Mouse (Mus musculus) limb, embryonic 15.5 days (tissue): ENCODE data around the gene Tcf20. TPM values are rescaled to one million over a fixed set of nuclear protein-coding genes. Genes with fewer than 3 reads are reported as not detected.

Experiments
- ATAC-seq: fragments of 200-750 bp; cut with Nextera tagmentation; 2 replicates; pipeline ENCODE4 v1.8.0; 2017; ENCODE audit warnings: low read depth, moderate TSS enrichment; ENCODE audit not compliant: insufficient number of reproducible peaks, low FRiP score, low TSS enrichment
- H3K27ac ChIP-seq: fragments of 300-500 bp; sonication (generic); 2 replicates; pipeline ENCODE4 v1.5.1; 2015; ENCODE audit warnings: moderate library complexity, mild to moderate bottlenecking, inconsistent platforms
- H3K27me3 ChIP-seq: fragments of 300-500 bp; sonication (generic); 2 replicates; pipeline ENCODE4 v1.6.1; 2015; ENCODE audit warnings: inconsistent platforms
- H3K36me3 ChIP-seq: fragments of 300-500 bp; sonication (generic); 2 replicates; pipeline ENCODE4 v1.6.1; 2015; ENCODE audit warnings: inconsistent platforms
- H3K4me1 ChIP-seq: fragments of 300-500 bp; sonication (generic); 2 replicates; pipeline ENCODE4 v1.6.1; 2015; ENCODE audit warnings: inconsistent platforms
- H3K4me2 ChIP-seq: fragments of 300-500 bp; sonication (generic); 2 replicates; pipeline ENCODE4 v1.6.1; 2015; ENCODE audit warnings: mild to moderate bottlenecking, inconsistent platforms
- H3K4me3 ChIP-seq: fragments of 300-500 bp; sonication (generic); 2 replicates; pipeline ENCODE4 v1.5.1; 2015; ENCODE audit warnings: mild to moderate bottlenecking, inconsistent platforms
- H3K9ac ChIP-seq: fragments of 300-500 bp; sonication (generic); 2 replicates; pipeline ENCODE4 v1.6.1; 2015; ENCODE audit warnings: inconsistent platforms
- H3K9me3 ChIP-seq: fragments of 300-500 bp; sonication (generic); 2 replicates; pipeline ENCODE4 v1.6.1; 2016; ENCODE audit warnings: inconsistent platforms
- WGBS: fragments of 180-500 bp; shearing (Covaris S2); methylation state at CpG from one replicate; pipeline ENCODE4 v1.1.7; 2015; 5-methylcytosine and 5-hydroxymethylcytosine counted together
- polyA plus RNA-seq: library from polyadenylated mRNA; unstranded; fragments of >200 nt; fragmentation: Nextera tagmentation; extraction: Ambion mirVana; gene quantifications from 2 replicates; pipeline ENCODE4 v1.2.1, GENCODE M21; 2015

The Tcf20 gene
- polyA plus RNA-seq, 1 experiment from 2014 or later = 10.5 TPM

DNA sequence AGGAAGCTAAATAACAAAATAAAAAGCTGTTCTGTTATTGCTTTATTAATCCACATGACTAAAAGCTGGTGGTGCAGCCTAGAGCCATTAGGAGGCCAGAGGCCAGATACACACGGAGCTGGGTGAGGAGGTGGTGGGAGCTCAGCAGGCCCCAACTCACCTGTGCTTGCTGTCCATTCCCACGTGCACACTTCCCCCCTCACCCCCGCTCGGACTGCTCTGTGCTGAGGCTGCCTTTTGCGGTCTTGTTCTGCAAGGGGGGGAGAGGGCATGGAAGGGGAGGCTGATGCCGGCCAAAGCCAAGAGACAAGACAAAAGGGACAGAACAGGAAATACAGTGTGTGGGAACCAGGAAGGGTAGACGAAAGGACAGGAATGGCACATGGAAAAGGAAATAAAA, 173.4 kb downstream of the Tcf20 start:
- Histone ChIP-seq H3K9me3 (no peaks in the 10 kb centered on the region), H3K4me1 (no peaks in the 10 kb centered on the region), H3K9ac (no peak overlapping the region), H3K4me3 (no peak overlapping the region), H3K27me3 (no peaks in the 10 kb centered on the region), H3K4me2 (no peak overlapping the region), H3K36me3 (peaks cover 46% of the 10 kb centered on the region), H3K27ac (no peak overlapping the region)
- 79% methylated on average over 7 of the region's 7 CpGs for WGBS
- ATAC-seq = no peak

GRCm38 (mm10) chr15:82810556-82810955, 177.1 kb downstream of the Tcf20 start:
- Histone ChIP-seq H3K36me3 (peaks cover 42% of the 10 kb centered on the region), H3K4me3 (no peak overlapping the region), H3K9me3 (no peaks in the 10 kb centered on the region), H3K4me1 (no peaks in the 10 kb centered on the region), H3K27ac (no peak overlapping the region), H3K4me2 (no peak overlapping the region), H3K27me3 (no peaks in the 10 kb centered on the region), H3K9ac (no peak overlapping the region)
- ATAC-seq = no peak
- 97% methylated on average over 1 of the region's 1 CpGs for WGBS

DNA sequence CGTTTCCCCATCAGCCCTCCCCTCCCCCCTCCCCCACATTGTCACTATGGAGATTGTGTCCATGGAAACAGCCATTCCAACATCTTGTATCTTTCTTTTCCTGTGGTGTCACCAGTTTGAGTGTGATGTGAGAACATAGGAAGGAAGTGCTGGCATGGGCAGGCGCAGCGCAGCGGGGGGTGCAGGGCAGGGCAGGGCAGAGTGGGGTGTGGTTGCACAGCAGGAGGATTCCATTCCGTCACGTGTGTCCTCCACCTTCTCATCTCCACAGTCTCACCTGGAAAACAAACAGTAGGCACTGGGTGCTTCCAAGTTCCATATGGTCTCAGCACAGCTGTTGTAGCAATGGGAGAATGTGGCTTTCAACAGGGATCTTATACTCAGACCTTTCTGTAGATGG, 178.2 kb downstream of the Tcf20 start:
- 75% methylated on average over 6 of the region's 6 CpGs for WGBS

DNA sequence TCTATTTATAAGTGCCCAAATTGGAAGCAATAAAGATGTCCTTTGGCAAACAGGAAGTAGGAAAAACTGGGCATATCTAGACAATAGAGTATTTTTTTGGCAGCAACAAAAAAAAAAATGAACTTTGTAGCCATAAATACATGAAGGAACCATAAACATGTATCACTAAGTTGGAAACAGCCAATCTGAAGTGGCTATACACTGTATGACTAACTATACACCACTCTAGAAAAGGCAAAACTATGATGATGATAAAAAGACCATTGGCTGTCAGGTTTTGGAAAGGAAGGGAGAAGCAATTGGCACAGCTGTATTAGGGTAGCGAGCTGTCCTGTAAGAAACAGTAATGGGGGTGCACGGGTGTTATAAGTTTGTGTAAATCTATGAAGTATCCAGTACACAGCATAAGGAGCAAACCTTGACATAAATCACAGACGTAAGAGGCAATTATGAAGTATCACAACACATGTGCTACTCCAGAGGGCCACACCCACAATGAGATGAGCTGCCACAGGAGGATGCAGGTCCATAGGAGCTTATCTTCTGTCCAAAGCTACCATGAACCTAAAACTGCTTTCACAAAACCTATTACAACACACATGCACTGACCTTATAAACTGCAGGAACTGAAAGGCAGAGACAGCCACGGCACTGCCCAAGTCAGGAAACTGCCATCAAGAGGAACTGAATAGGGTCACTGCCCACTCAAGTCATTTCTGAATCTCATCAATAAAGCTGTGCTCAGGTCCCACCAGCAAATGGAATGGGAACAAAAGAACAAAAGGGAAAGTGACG, 180.5 kb downstream of the Tcf20 start:
- no peak overlapping the region for H3K4me3 ChIP-seq
- peaks cover 23% of the 10 kb centered on the region for H3K36me3 ChIP-seq
- H3K9ac ChIP-seq = no peak overlapping the region
- H3K27me3 ChIP-seq = no peaks in the 10 kb centered on the region
- no peak overlapping the region for H3K27ac ChIP-seq
- no peak overlapping the region for H3K4me2 ChIP-seq
- no peaks in the 10 kb centered on the region for H3K4me1 ChIP-seq
- WGBS = 76% methylated on average over 5 of the region's 5 CpGs
- no peak for ATAC-seq
- no peaks in the 10 kb centered on the region for H3K9me3 ChIP-seq

More for the DNA sequence above, 178.2 kb downstream of the Tcf20 start:
- no peaks in the 10 kb centered on the region for H3K27me3 ChIP-seq
- no peak overlapping the region for H3K4me2 ChIP-seq
- no peaks in the 10 kb centered on the region for H3K9me3 ChIP-seq
- peaks cover 33% of the 10 kb centered on the region for H3K36me3 ChIP-seq
- no peak overlapping the region for H3K4me3 ChIP-seq
- H3K4me1 ChIP-seq = no peaks in the 10 kb centered on the region
- no peak overlapping the region for H3K9ac ChIP-seq
- H3K27ac ChIP-seq = no peak overlapping the region
- ATAC-seq = no peak

- 71% methylated on average over 5 of the region's 5 CpGs for WGBS
- ATAC-seq = no peak
These were observed 182.7 kb downstream of the Tcf20 start for GRCm38 (mm10) chr15:82804708-82805639.

DNA sequence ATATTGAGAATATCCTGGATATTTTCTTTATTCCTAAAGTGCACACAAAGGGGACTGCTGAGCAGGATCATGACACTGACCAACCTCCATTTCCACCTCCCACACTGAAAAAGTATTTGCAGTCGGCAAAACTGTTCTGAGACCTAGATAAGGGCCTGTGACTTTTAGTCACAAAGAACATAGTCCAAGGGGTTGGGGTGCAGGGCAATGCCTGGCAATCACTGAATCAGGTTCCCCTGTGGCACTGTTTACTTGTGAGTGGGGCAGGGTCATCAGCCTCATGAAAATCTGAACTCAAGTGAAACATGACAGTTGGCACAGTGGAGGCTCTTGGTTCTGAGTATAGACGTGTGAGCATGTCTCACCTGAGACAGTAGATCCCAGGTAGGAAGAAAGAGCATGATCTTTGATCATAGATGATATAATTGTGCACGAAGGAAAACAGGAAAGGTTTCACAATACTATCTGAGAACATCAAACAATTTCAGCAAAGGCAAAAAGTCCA, 191.7 kb downstream of the Tcf20 start:
- no peaks in the 10 kb centered on the region for H3K36me3 ChIP-seq
- H3K27me3 ChIP-seq = no peaks in the 10 kb centered on the region
- no peak overlapping the region for H3K4me2 ChIP-seq
- H3K4me1 ChIP-seq = no peaks in the 10 kb centered on the region
- no peak overlapping the region for H3K4me3 ChIP-seq
- no peak overlapping the region for H3K9ac ChIP-seq
- H3K9me3 ChIP-seq = no peaks in the 10 kb centered on the region
- H3K27ac ChIP-seq = no peak overlapping the region
- WGBS = 79% methylated on average over 3 of the region's 3 CpGs
- no peak for ATAC-seq

More at GRCm38 (mm10) chr15:82804708-82805639, 182.7 kb downstream of the Tcf20 start:
- Histone ChIP-seq H3K4me1 (no peaks in the 10 kb centered on the region), H3K4me2 (no peak overlapping the region), H3K4me3 (no peak overlapping the region), H3K27me3 (no peaks in the 10 kb centered on the region), H3K27ac (no peak overlapping the region), H3K9ac (no peak overlapping the region), H3K36me3 (peaks cover 7% of the 10 kb centered on the region; the same call in 1 of the 2 replicates), H3K9me3 (no peaks in the 10 kb centered on the region)

- H3K27ac ChIP-seq = no peak within 1 kb of the TSS
- H3K4me1 ChIP-seq = no peaks in the 10 kb centered on the region
- H3K4me2 ChIP-seq = no peak within 1 kb of the TSS
- no peaks in the 10 kb centered on the region for H3K9me3 ChIP-seq
- H3K4me3 ChIP-seq = no peak within 1 kb of the TSS
- no peak for ATAC-seq
- no peaks in the 10 kb centered on the region for H3K36me3 ChIP-seq
- WGBS = 81% methylated on average over 5 of the region's 5 CpGs
- H3K9ac ChIP-seq = no peak within 1 kb of the TSS
- no peaks in the 10 kb centered on the region for H3K27me3 ChIP-seq
These were observed 193.4 kb downstream of the Tcf20 start, which contains the start of gene Cyp2d26 for GRCm38 (mm10) chr15:82794277-82794676. Cyp2d26 (minus strand) TSS chr15:82794294.

GRCm38 (mm10) chr15:82793868-82794267, 193.8 kb downstream of the Tcf20 start:
- H3K36me3 ChIP-seq = no peaks in the 10 kb centered on the region
- no peaks in the 10 kb centered on the region for H3K27me3 ChIP-seq
- no peaks in the 10 kb centered on the region for H3K9me3 ChIP-seq
- H3K4me1 ChIP-seq = no peaks in the 10 kb centered on the region
- H3K9ac ChIP-seq = no peak overlapping the region
- no peak overlapping the region for H3K27ac ChIP-seq
- H3K4me3 ChIP-seq = no peak overlapping the region
- WGBS = 82% methylated on average over 6 of the region's 6 CpGs
- ATAC-seq = no peak
- H3K4me2 ChIP-seq = no peak overlapping the region

- Histone ChIP-seq H3K4me3 (no peak overlapping the region), H3K36me3 (no peaks in the 10 kb centered on the region), H3K4me2 (no peak overlapping the region), H3K9me3 (no peaks in the 10 kb centered on the region), H3K27me3 (no peaks in the 10 kb centered on the region), H3K9ac (no peak overlapping the region), H3K4me1 (no peaks in the 10 kb centered on the region), H3K27ac (no peak overlapping the region)
- 65% methylated on average over 1 of the region's 1 CpGs for WGBS
- ATAC-seq = no peak
These were observed 194.2 kb downstream of the Tcf20 start for GRCm38 (mm10) chr15:82793454-82793853.

- Histone ChIP-seq H3K4me3 (no peak overlapping the region), H3K27ac (no peak overlapping the region), H3K4me1 (no peaks in the 10 kb centered on the region), H3K9ac (no peak overlapping the region), H3K36me3 (no peaks in the 10 kb centered on the region), H3K4me2 (no peak overlapping the region), H3K9me3 (no peaks in the 10 kb centered on the region), H3K27me3 (no peaks in the 10 kb centered on the region)
- 91% methylated on average over 11 of the region's 11 CpGs for WGBS
- no peak for ATAC-seq
These were observed 195.1 kb downstream of the Tcf20 start for GRCm38 (mm10) chr15:82792566-82792965.

GRCm38 (mm10) chr15:82784581-82784980, 203.1 kb downstream of the Tcf20 start:
- Histone ChIP-seq H3K9ac (no peak overlapping the region), H3K4me1 (no peaks in the 10 kb centered on the region), H3K4me2 (no peak overlapping the region), H3K27me3 (no peaks in the 10 kb centered on the region), H3K4me3 (no peak overlapping the region), H3K36me3 (no peaks in the 10 kb centered on the region), H3K27ac (no peak overlapping the region), H3K9me3 (no peaks in the 10 kb centered on the region)
- no peak for ATAC-seq
- 81% methylated on average over 1 of the region's 1 CpGs for WGBS

GRCm38 (mm10) chr15:82783800-82784199, 203.9 kb downstream of the Tcf20 start:
- Histone ChIP-seq H3K27me3 (no peaks in the 10 kb centered on the region), H3K9ac (no peak overlapping the region), H3K4me1 (no peaks in the 10 kb centered on the region), H3K4me3 (no peak overlapping the region), H3K9me3 (no peaks in the 10 kb centered on the region), H3K4me2 (no peak overlapping the region), H3K27ac (no peak overlapping the region), H3K36me3 (no peaks in the 10 kb centered on the region)
- WGBS = 81% methylated on average over 1 of the region's 1 CpGs
- no peak for ATAC-seq
